Mouse (Mus musculus) erythroblast, embryonic 14.5 days (primary cell): Measurements from ENCODE around the gene Rab5c.

Experiments
- GATA1 ChIP-seq: IDR thresholded peaks from 2 replicates; pipeline ENCODE4 v1.6.1; 2012; ENCODE audit warnings: low read length, inconsistent platforms, mixed read lengths
- TAL1 ChIP-seq: IDR thresholded peaks from 3 replicates; pipeline ENCODE4 v1.6.1; 2012; ENCODE audit warnings: low read length, inconsistent platforms, mixed read lengths

GRCm38 (mm10) chr11:100690389-100690788 is 47.6 kb downstream of the Rab5c start:
- TF ChIP-seq TAL1 (no peak), GATA1 (no peak)
